Mouse (Mus musculus) midbrain, postnatal 0 days (tissue): Measurements from ENCODE around the gene Thra. TPM values are rescaled to one million over a fixed set of nuclear protein-coding genes. Genes with fewer than 3 reads are reported as not detected.
A peak's percentile ranks its signal among the peaks of the same experiment; 100 is the strongest.

Source experiments
- ATAC-seq: fragments of 200-750 bp; cut with Nextera tagmentation; 2 replicates; pipeline ENCODE4 v1.8.0; 2017; ENCODE audit warnings: moderate number of reproducible peaks, mild to moderate bottlenecking, moderate TSS enrichment, moderate library complexity; ENCODE audit not compliant: low FRiP score
- DNase-seq: peaks from one replicate; pipeline ENCODE4 v3.0.0-alpha.2; 2015; ENCODE audit warnings: low spot score
- H3K27ac ChIP-seq: fragments of 300-500 bp; sonication (generic); 2 replicates; pipeline ENCODE4 v1.5.1; 2014; ENCODE audit warnings: low read depth, mild to moderate bottlenecking, low read length, mixed read lengths
- H3K27me3 ChIP-seq: fragments of 300-500 bp; sonication (generic); 2 replicates; pipeline ENCODE4 v1.6.1; 2014; ENCODE audit warnings: low read length, control low read depth, mixed read lengths; ENCODE audit not compliant: insufficient read depth
- H3K36me3 ChIP-seq: fragments of 300-500 bp; sonication (generic); 2 replicates; pipeline ENCODE4 v1.6.1; 2014; ENCODE audit warnings: low read length, control low read depth, mixed read lengths; ENCODE audit not compliant: insufficient read depth
- H3K4me1 ChIP-seq: fragments of 300-500 bp; sonication (generic); 2 replicates; pipeline ENCODE4 v1.6.1; 2014; ENCODE audit warnings: mild to moderate bottlenecking, control low read depth, antibody characterized with exemption, low read length, mixed read lengths; ENCODE audit not compliant: insufficient read depth
- H3K4me2 ChIP-seq: fragments of 300-500 bp; sonication (generic); 2 replicates; pipeline ENCODE4 v1.6.1; 2014; ENCODE audit warnings: low read depth, mild to moderate bottlenecking, low read length, mixed read lengths; ENCODE audit not compliant: poor library complexity, severe bottlenecking
- H3K4me3 ChIP-seq: fragments of 300-500 bp; sonication (generic); 2 replicates; pipeline ENCODE4 v1.5.1; 2014; ENCODE audit warnings: low read depth, mild to moderate bottlenecking, low read length, moderate library complexity
- H3K9ac ChIP-seq: fragments of 300-500 bp; sonication (generic); replicated peaks from 2 replicates; pipeline ENCODE4 v1.6.1; 2014; ENCODE audit warnings: mild to moderate bottlenecking, low read length, moderate library complexity, mixed read lengths; ENCODE audit not compliant: poor library complexity, severe bottlenecking
- H3K9me3 ChIP-seq: fragments of 300-500 bp; sonication (generic); 2 replicates; pipeline ENCODE4 v1.6.1; 2016; ENCODE audit warnings: low read length, control low read depth
- CTCF ChIP-seq: IDR thresholded peaks from 2 replicates; pipeline ENCODE4 v1.5.1; 2016; ENCODE audit warnings: antibody characterized with exemption, mild to moderate bottlenecking
- WGBS: fragments of 180-500 bp; shearing (Covaris S2); extraction: QIAGEN DNeasy Blood & Tissue Kit; methylation state at CpG from one replicate; pipeline ENCODE4 v1.1.7; 2014; 5-methylcytosine and 5-hydroxymethylcytosine counted together
- polyA plus RNA-seq: library from polyadenylated mRNA; unstranded; fragments of >200 nt; fragmentation: Nextera tagmentation; extraction: Ambion mirVana; gene quantifications from 2 replicates; pipeline ENCODE4 v1.2.1, GENCODE M21; 2015
- total RNA-seq: library from RNA; depleted of rRNA; stranded (reverse); fragments of >200 nt; gene quantifications from 2 replicates; pipeline ENCODE4 v1.2.3, GENCODE M21; 2014

Gene Thra
- total and polyA plus RNA-seq, 2 experiments from 2014 or later = 182 to 843 TPM

GRCm38 (mm10) chr11:98749716-98750115, 9.3 kb downstream of the Thra start:
- Histone ChIP-seq H3K9ac (peak overlapping the region; percentile 64), H3K4me3 (peak overlapping the region; percentile 27; the same call in 1 of the 2 replicates), H3K36me3 (peaks cover 7% of the 10 kb centered on the region; the same call in 1 of the 2 replicates), H3K4me2 (peak overlapping the region; percentile 94), H3K27me3 (no peaks in the 10 kb centered on the region), H3K4me1 (peaks cover 64% of the 10 kb centered on the region), H3K9me3 (no peaks in the 10 kb centered on the region), H3K27ac (peak overlapping the region; percentile 96)
- DNase-seq (peak; percentile 79), ATAC-seq (no peak)
- no peak for TF ChIP-seq CTCF
- 9% methylated on average over 5 of the region's 5 CpGs for WGBS

GRCm38 (mm10) chr11:98750351-98751201, 10.1 kb downstream of the Thra start:
- Histone ChIP-seq H3K4me2 (peak overlapping the region; percentile 94), H3K4me1 (peaks cover 57% of the 10 kb centered on the region), H3K27me3 (no peaks in the 10 kb centered on the region), H3K27ac (peak overlapping the region; percentile 96), H3K36me3 (peaks cover 10% of the 10 kb centered on the region; the same call in 1 of the 2 replicates), H3K4me3 (no peak overlapping the region), H3K9ac (peak overlapping the region; percentile 64; the same call in 1 of the 2 replicates), H3K9me3 (no peaks in the 10 kb centered on the region)
- WGBS = 12% methylated on average over 15 of the region's 17 CpGs
- TF ChIP-seq CTCF = no peak
- DNase-seq (peak; percentile 94), ATAC-seq (peak; percentile 62)

GRCm38 (mm10) chr11:98751221-98751782, 10.9 kb downstream of the Thra start:
- DNase-seq = no peak
- peaks cover 13% of the 10 kb centered on the region for H3K36me3 ChIP-seq
- WGBS = 14% methylated on average over 6 of the region's 6 CpGs

GRCm38 (mm10) chr11:98752562-98753140, 12.2 kb downstream of the Thra start:
- no peak for DNase-seq
- Histone ChIP-seq H3K4me1 (peaks cover 39% of the 10 kb centered on the region), H3K36me3 (peaks cover 18% of the 10 kb centered on the region), H3K4me3 (no peak overlapping the region), H3K27me3 (no peaks in the 10 kb centered on the region), H3K9ac (0 out of 2 replicates have a peak overlapping the region, but pooled peaks have one; percentile 4), H3K4me2 (no peak overlapping the region), H3K9me3 (no peaks in the 10 kb centered on the region), H3K27ac (peak overlapping the region; percentile 74; the same call in 1 of the 2 replicates)
- WGBS = 81% methylated on average over 10 of the region's 10 CpGs
- no peak for ATAC-seq
- no peak for TF ChIP-seq CTCF

More at GRCm38 (mm10) chr11:98751221-98751782, 10.9 kb downstream of the Thra start:
- Histone ChIP-seq H3K27me3 (no peaks in the 10 kb centered on the region), H3K9ac (peak overlapping the region; percentile 42; the same call in 1 of the 2 replicates), H3K27ac (peak overlapping the region; percentile 96), H3K4me2 (peak overlapping the region; percentile 94), H3K4me3 (no peak overlapping the region), H3K9me3 (no peaks in the 10 kb centered on the region), H3K4me1 (peaks cover 50% of the 10 kb centered on the region)
- TF ChIP-seq CTCF = no peak
- ATAC-seq = peak; percentile 14; the same call in 1 of the 2 replicates

- Histone ChIP-seq H3K9ac (peak overlapping the region; percentile 4; the same call in 1 of the 2 replicates), H3K4me1 (peaks cover 35% of the 10 kb centered on the region)
- WGBS = 93% methylated on average over 5 of the region's 5 CpGs
Observed at GRCm38 (mm10) chr11:98753264-98753663, 12.8 kb downstream of the Thra start.

More at GRCm38 (mm10) chr11:98753264-98753663, 12.8 kb downstream of the Thra start:
- no peak overlapping the region for H3K4me2 ChIP-seq
- peak overlapping the region; percentile 74 for H3K27ac ChIP-seq
- ATAC-seq (no peak), DNase-seq (no peak)
- no peaks in the 10 kb centered on the region for H3K27me3 ChIP-seq
- TF ChIP-seq CTCF = no peak
- no peaks in the 10 kb centered on the region for H3K9me3 ChIP-seq
- H3K4me3 ChIP-seq = no peak overlapping the region
- peaks cover 20% of the 10 kb centered on the region for H3K36me3 ChIP-seq
